Mouse (Mus musculus) brain, adult 2 months (tissue): ENCODE results near the gene Slc8a1.

Experiments
- DNase-seq: peaks from one replicate; pipeline ENCODE4 v3.0.0; 2011; ENCODE audit warnings: low read depth, low spot score

Slc8a1 gene

GRCm38 (mm10) chr17:81427245-81427644 is 310.9 kb downstream of the Slc8a1 start:
- peak; percentile 83 for DNase-seq

GRCm38 (mm10) chr17:81424256-81424912 is 313.8 kb downstream of the Slc8a1 start:
- peak; percentile 60 for DNase-seq

- DNase-seq, result peak; percentile 92
These were observed 318.2 kb downstream of the Slc8a1 start for GRCm38 (mm10) chr17:81419802-81420459.

GRCm38 (mm10) chr17:81416361-81417114 is 321.6 kb downstream of the Slc8a1 start:
- DNase-seq, result no peak

GRCm38 (mm10) chr17:81412736-81413135 is 325.4 kb downstream of the Slc8a1 start:
- DNase-seq, result peak; percentile 74

GRCm38 (mm10) chr17:81404225-81404624 is 334.0 kb downstream of the Slc8a1 start:
- peak; percentile 41 for DNase-seq

- DNase-seq, result no peak
These were observed 335.1 kb downstream of the Slc8a1 start for GRCm38 (mm10) chr17:81403121-81403520.

- DNase-seq, result peak; percentile 87
These were observed 335.5 kb downstream of the Slc8a1 start for GRCm38 (mm10) chr17:81402636-81403035.

- no peak for DNase-seq
These were observed 337.8 kb downstream of the Slc8a1 start for GRCm38 (mm10) chr17:81400377-81400776.

- peak; percentile 56 for DNase-seq
These were observed 340.7 kb downstream of the Slc8a1 start for GRCm38 (mm10) chr17:81397434-81397833.

GRCm38 (mm10) chr17:81394124-81394523 is 344.1 kb downstream of the Slc8a1 start:
- no peak for DNase-seq

GRCm38 (mm10) chr17:81393040-81393439 is 345.1 kb downstream of the Slc8a1 start:
- no peak for DNase-seq

- no peak for DNase-seq
These were observed 346.7 kb downstream of the Slc8a1 start for GRCm38 (mm10) chr17:81391478-81391877.

GRCm38 (mm10) chr17:81390790-81391189 is 347.4 kb downstream of the Slc8a1 start:
- peak; percentile 68 for DNase-seq

GRCm38 (mm10) chr17:81386118-81386517 is 352.1 kb downstream of the Slc8a1 start:
- DNase-seq, result no peak

GRCm38 (mm10) chr17:81385476-81385875 is 352.7 kb downstream of the Slc8a1 start:
- DNase-seq, result no peak

GRCm38 (mm10) chr17:81383461-81383860 is 354.7 kb downstream of the Slc8a1 start:
- no peak for DNase-seq

- no peak for DNase-seq
These were observed 359.7 kb downstream of the Slc8a1 start for GRCm38 (mm10) chr17:81378436-81378835.

GRCm38 (mm10) chr17:81377757-81378299 is 360.3 kb downstream of the Slc8a1 start:
- DNase-seq, result no peak

- no peak for DNase-seq
These were observed 361.0 kb downstream of the Slc8a1 start for GRCm38 (mm10) chr17:81377195-81377594.

GRCm38 (mm10) chr17:81375901-81376300 is 362.3 kb downstream of the Slc8a1 start:
- DNase-seq, result no peak

GRCm38 (mm10) chr17:81369036-81369435 is 369.1 kb downstream of the Slc8a1 start:
- DNase-seq, result no peak
